Mouse (Mus musculus) megakaryocyte, embryonic 14.5 days (primary cell): Measurements from ENCODE around the gene Gpha2.

Experiments
- FLI1 ChIP-seq: IDR thresholded peaks from 2 replicates; pipeline ENCODE4 v1.6.1; 2012; ENCODE audit warnings: low read length, inconsistent platforms, mixed read lengths
- GATA1 ChIP-seq: IDR thresholded peaks from 3 replicates; pipeline ENCODE4 v1.6.1; 2012; ENCODE audit warnings: mixed read lengths, low read length, inconsistent platforms, borderline replicate concordance

DNA sequence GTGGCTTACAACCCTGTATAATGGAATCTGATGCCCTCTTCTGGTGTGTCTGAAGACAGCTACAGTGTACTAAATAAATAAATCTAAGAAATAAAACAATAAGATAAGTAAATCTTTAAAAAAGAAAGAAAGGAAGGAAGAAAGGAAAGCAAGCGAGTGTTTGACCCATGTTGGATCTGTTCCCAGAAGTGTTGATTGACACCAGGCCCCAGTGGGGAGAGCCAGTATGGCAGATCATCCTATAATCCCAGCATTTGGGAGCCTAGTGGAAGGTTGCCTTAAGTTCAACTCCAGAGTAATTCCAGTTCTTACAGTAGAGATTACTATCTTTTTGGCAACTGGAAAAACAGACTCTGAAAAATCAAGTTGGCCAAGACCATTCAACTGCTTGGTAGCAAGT, 19.6 kb downstream of the Gpha2 start:
- no peak for TF ChIP-seq GATA1
- TF ChIP-seq FLI1: no peak
